Mouse (Mus musculus) intestine, embryonic 15.5 days (tissue): ENCODE measurements around the gene Psap. TPM values are rescaled to one million over a fixed set of nuclear protein-coding genes. Genes with fewer than 3 reads are reported as not detected.

Experiments used
- ATAC-seq: fragments of 200-750 bp; cut with Nextera tagmentation; 2 replicates; pipeline ENCODE4 v1.8.0; 2017; ENCODE audit warnings: moderate TSS enrichment, moderate library complexity
- H3K27ac ChIP-seq: fragments of 300-500 bp; sonication (generic); 2 replicates; pipeline ENCODE4 v1.5.1; 2015; ENCODE audit warnings: mild to moderate bottlenecking, inconsistent platforms
- H3K27me3 ChIP-seq: fragments of 300-500 bp; sonication (generic); replicated peaks from 2 replicates; pipeline ENCODE4 v1.6.1; 2015; ENCODE audit warnings: inconsistent platforms
- H3K36me3 ChIP-seq: fragments of 300-500 bp; sonication (generic); 2 replicates; pipeline ENCODE4 v1.6.1; 2015; ENCODE audit warnings: inconsistent platforms
- H3K4me1 ChIP-seq: fragments of 300-500 bp; sonication (generic); replicated peaks from 2 replicates; pipeline ENCODE4 v1.6.1; 2015; ENCODE audit warnings: inconsistent platforms
- H3K4me2 ChIP-seq: fragments of 300-500 bp; sonication (generic); replicated peaks from 2 replicates; pipeline ENCODE4 v1.6.1; 2015; ENCODE audit warnings: mild to moderate bottlenecking, inconsistent platforms
- H3K4me3 ChIP-seq: fragments of 300-500 bp; sonication (generic); replicated peaks from 2 replicates; pipeline ENCODE4 v1.5.1; 2015; ENCODE audit warnings: inconsistent platforms
- H3K9ac ChIP-seq: fragments of 300-500 bp; sonication (generic); 2 replicates; pipeline ENCODE4 v1.6.1; 2015; ENCODE audit warnings: inconsistent platforms
- H3K9me3 ChIP-seq: fragments of 300-500 bp; sonication (generic); 2 replicates; pipeline ENCODE4 v1.6.1; 2016; ENCODE audit warnings: inconsistent platforms
- WGBS: fragments of 180-500 bp; shearing (Covaris S2); methylation state at CpG from one replicate; pipeline ENCODE4 v1.1.7; 2015; 5-methylcytosine and 5-hydroxymethylcytosine counted together
- polyA plus RNA-seq: library from polyadenylated mRNA; unstranded; fragments of >200 nt; fragmentation: Nextera tagmentation; extraction: Ambion mirVana; gene quantifications from 2 replicates; pipeline ENCODE4 v1.2.1, GENCODE M21; 2015

Gene Psap
- polyA plus RNA-seq, 1 experiment from 2014 or later: 147 TPM

- peak; percentile 70 for ATAC-seq
- H3K27me3 ChIP-seq: no peaks in the 10 kb centered on the region
- no peaks in the 10 kb centered on the region for H3K9me3 ChIP-seq
- H3K27ac ChIP-seq: peak overlapping the region; percentile 93
- H3K4me1 ChIP-seq: peaks cover 53% of the 10 kb centered on the region
- no peak overlapping the region for H3K9ac ChIP-seq
- peak overlapping the region; percentile 45 for H3K4me2 ChIP-seq
- no peaks in the 10 kb centered on the region for H3K36me3 ChIP-seq
- no peak overlapping the region for H3K4me3 ChIP-seq
- WGBS: 14% methylated on average over 7 of the region's 7 CpGs
Observed at GRCm38 (mm10) chr10:60351761-60352455, 74.5 kb downstream of the Psap start.

Other genes with a start within 250 kb of the Psap start
- 3.7 and 4.2 TPM in 2 replicates for gene Spock2, start 171.4 kb upstream of the Psap start, polyA plus RNA-seq
- gene Chst3, start 58.4 kb upstream of the Psap start, polyA plus RNA-seq: 1.9 TPM in 2 replicates
- gene Vsir, start 69.2 kb downstream of the Psap start, polyA plus RNA-seq: 7.2 and 9.0 TPM in 2 replicates
- gene Gm17455, start 122.1 kb downstream of the Psap start, polyA plus RNA-seq: 0.28 TPM in 1 of 2 replicates, not detected in the other